Mouse (Mus musculus) limb, embryonic 11.5 days (tissue): ENCODE measurements around the gene Gm8279. TPM values are rescaled to one million over a fixed set of nuclear protein-coding genes. Genes with fewer than 3 reads are reported as not detected.
"Not testable (repeated sequence)": the region's sequence is repeated elsewhere in the genome, so short reads cannot be mapped to it uniquely, and the experiment has no call there.

ENCODE experiments used
- ATAC-seq: fragments of 200-750 bp; cut with Nextera tagmentation; 2 replicates; pipeline ENCODE4 v1.8.0; 2017; ENCODE audit warnings: low read depth; ENCODE audit not compliant: insufficient number of reproducible peaks, low FRiP score, low TSS enrichment
- DNase-seq: peaks from one replicate; pipeline ENCODE4 v3.0.0-alpha.2; 2015; ENCODE audit warnings: low spot score
- H3K27ac ChIP-seq: fragments of 300-500 bp; sonication (generic); replicated peaks from 2 replicates; pipeline ENCODE4 v1.5.1; 2014; ENCODE audit warnings: low read depth, mild to moderate bottlenecking, low read length
- H3K27me3 ChIP-seq: fragments of 300-500 bp; sonication (generic); 2 replicates; pipeline ENCODE4 v1.6.1; 2014; ENCODE audit warnings: mild to moderate bottlenecking, low read length, mixed read lengths; ENCODE audit not compliant: control insufficient read depth, insufficient read depth
- H3K36me3 ChIP-seq: fragments of 300-500 bp; sonication (generic); 2 replicates; pipeline ENCODE4 v1.6.1; 2014; ENCODE audit warnings: mild to moderate bottlenecking, low read length, moderate library complexity, mixed read lengths; ENCODE audit not compliant: control insufficient read depth, insufficient read depth
- H3K4me1 ChIP-seq: fragments of 300-500 bp; sonication (generic); 2 replicates; pipeline ENCODE4 v1.6.1; 2014; ENCODE audit warnings: low read length, mixed read lengths; ENCODE audit not compliant: control insufficient read depth, insufficient read depth
- H3K4me2 ChIP-seq: fragments of 300-500 bp; sonication (generic); 2 replicates; pipeline ENCODE4 v1.6.1; 2014; ENCODE audit warnings: low read depth, mild to moderate bottlenecking, moderate library complexity; ENCODE audit not compliant: severe bottlenecking
- H3K4me3 ChIP-seq: fragments of 300-500 bp; sonication (generic); 2 replicates; pipeline ENCODE4 v1.5.1; 2014; ENCODE audit warnings: low read depth, low read length
- H3K9ac ChIP-seq: fragments of 300-500 bp; sonication (generic); 2 replicates; pipeline ENCODE4 v1.6.1; 2014; ENCODE audit warnings: mild to moderate bottlenecking, low read length
- H3K9me3 ChIP-seq: fragments of 300-500 bp; sonication (generic); 2 replicates; pipeline ENCODE4 v1.6.1; 2016; ENCODE audit warnings: low read length; ENCODE audit not compliant: control insufficient read depth
- WGBS: fragments of 180-500 bp; shearing (Covaris S2); extraction: QIAGEN DNeasy Blood & Tissue Kit; methylation state at CpG from one replicate; pipeline ENCODE4 v1.1.7; 2014; 5-methylcytosine and 5-hydroxymethylcytosine counted together
- polyA plus RNA-seq: library from polyadenylated mRNA; unstranded; fragments of >200 nt; fragmentation: Nextera tagmentation; extraction: Ambion mirVana; gene quantifications from 2 replicates; pipeline ENCODE4 v1.2.1, GENCODE M21; 2014

Gm8279 gene
- polyA plus RNA-seq: not detected in 2 replicates

DNA sequence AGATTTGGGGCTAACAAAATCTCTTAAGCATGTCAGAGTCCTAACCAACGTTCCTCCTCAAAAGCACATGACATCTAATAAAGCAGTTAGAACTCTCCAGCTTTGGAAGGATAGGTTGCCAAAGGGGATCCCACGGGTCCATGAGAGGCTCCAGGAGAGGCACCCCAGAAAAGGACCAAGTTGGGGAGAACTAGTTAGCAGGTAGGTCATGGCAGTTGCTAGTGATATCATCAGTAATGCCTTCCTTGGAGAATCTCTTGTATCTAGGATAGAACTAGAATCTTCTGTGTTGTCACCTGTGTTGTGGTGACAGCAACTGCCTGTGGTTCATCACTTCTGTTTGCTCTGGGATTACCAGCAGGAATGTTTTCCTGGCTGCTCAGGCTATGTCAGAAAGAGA lies at the start of gene Gm8279:
Gene Gm8279, plus strand, starts transcription at position 301 of the 400 bp plus-strand sequence.
- not testable (repeated sequence) for H3K9ac ChIP-seq, H3K27ac ChIP-seq, H3K9me3 ChIP-seq, H3K4me2 ChIP-seq, H3K4me1 ChIP-seq, H3K27me3 ChIP-seq, H3K4me3 ChIP-seq, DNase-seq, H3K36me3 ChIP-seq, ATAC-seq
- WGBS: 86% methylated on average over 2 of the region's 2 CpGs

- H3K4me2 ChIP-seq, H3K9ac ChIP-seq, DNase-seq, H3K4me3 ChIP-seq, H3K4me1 ChIP-seq, H3K27me3 ChIP-seq, H3K36me3 ChIP-seq, H3K27ac ChIP-seq, H3K9me3 ChIP-seq, ATAC-seq: not testable (repeated sequence)
- WGBS: no CpG with 5 or more reads among the region's 1 CpGs
Measured at GRCm38 (mm10) chr14:5164235-5164634, 32.9 kb downstream of the Gm8279 start, which contains the start of gene Gm3317. Gene Gm3317, plus strand, starts transcription at chr14:5164535.

- H3K9ac ChIP-seq: not testable (repeated sequence)
Measured at GRCm38 (mm10) chr14:5185493-5185892, 54.2 kb downstream of the Gm8279 start, which contains the start of gene Gm8271. Gene Gm8271, plus strand, starts transcription at chr14:5185793.

More at GRCm38 (mm10) chr14:5185493-5185892, 54.2 kb downstream of the Gm8279 start, which contains the start of gene Gm8271:
- not testable (repeated sequence) for H3K4me2 ChIP-seq, ATAC-seq, H3K27ac ChIP-seq, H3K9me3 ChIP-seq, H3K4me3 ChIP-seq, H3K36me3 ChIP-seq, DNase-seq, H3K4me1 ChIP-seq, H3K27me3 ChIP-seq
- no CpG with 5 or more reads among the region's 3 CpGs for WGBS

Other genes with a start within 250 kb of the Gm8279 start
- not detected in 2 replicates for gene Gm3278, start 239.1 kb upstream of the Gm8279 start, polyA plus RNA-seq
- not detected in 2 replicates for gene Gm8297, start 147.6 kb upstream of the Gm8279 start, polyA plus RNA-seq
- gene Gm3298, start 115.6 kb upstream of the Gm8279 start, polyA plus RNA-seq: not detected in 2 replicates
- not detected in 2 replicates for gene 4930555G01Rik, start 80.9 kb upstream of the Gm8279 start, polyA plus RNA-seq
- gene Gm8281, start 60.5 kb upstream of the Gm8279 start, polyA plus RNA-seq: 1.9 and 2.2 TPM in 2 replicates
- not detected in 2 replicates for gene Gm3317, start 33.0 kb downstream of the Gm8279 start, polyA plus RNA-seq
- gene Gm8271, start 54.3 kb downstream of the Gm8279 start, polyA plus RNA-seq: not detected in 2 replicates
- gene Gm3526, start 129.1 kb downstream of the Gm8279 start, polyA plus RNA-seq: not detected in 2 replicates
- not detected in 2 replicates for gene Gm3542, start 203.4 kb downstream of the Gm8279 start, polyA plus RNA-seq